Mouse (Mus musculus): ENCODE data around the gene Dmkn.

DNA sequence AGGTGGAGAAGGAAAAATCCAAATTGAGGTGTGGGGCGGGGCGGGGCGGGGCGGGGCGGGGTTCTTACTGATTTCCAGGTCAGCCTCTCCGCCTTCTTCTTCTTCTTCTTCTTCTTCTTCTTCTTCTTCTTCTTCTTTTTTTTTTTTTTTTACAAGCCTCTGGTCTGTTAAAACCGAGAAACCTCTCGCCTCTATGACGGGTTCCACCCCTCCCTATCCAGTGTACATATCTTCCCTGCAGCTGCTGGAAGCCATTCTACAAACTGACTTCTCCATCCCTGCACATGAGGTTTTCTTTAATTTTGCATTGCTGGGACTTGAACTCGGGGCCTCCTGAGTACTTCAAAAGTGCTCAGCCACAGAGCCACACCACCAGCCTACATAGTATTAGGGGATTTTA is 63.1 kb downstream of the Dmkn start:
- TF ChIP-seq POLR2A (IDR thresholded peaks at IDR 0.05; ENCODE audit: borderline replicate concordance, extremely low read depth, low read depth, low read length) (no peak), CTCF (IDR thresholded peaks at IDR 0.05; ENCODE audit: insufficient read depth, low read length) (no peak)

Measured in lung, adult 2 months (tissue).